Comparison of ENCODE assay signal across 24 mouse cellular contexts in genomic region chr1:23342224-23342623, GRCm38 (mm10). TPM values are rescaled to one million over a fixed set of nuclear protein-coding genes. Genes with fewer than 3 reads are reported as not detected.
DNase-seq lines count a peak whose midpoint lies in the region; ATAC-seq and TF ChIP-seq lines count a peak whose summit lies in the region.
"Had no signal": no experiment of that assay in that cellular context is flagged by ENCODE, and none has a peak within 500 bp of the region (broad histone marks: within the 10 kb centered on the region; RNA-seq: fewer than 3 reads in every experiment).

No protein-coding gene starts in this region.

- no peak for TF ChIP-seq CTCF in hindbrain, postnatal 0 days (IDR thresholded peaks at IDR 0.05; ENCODE audit: low read depth)

- ATAC-seq in hindbrain, embryonic 14.5 days (ENCODE audit: low FRiP score): peak; percentile 27; the same call in 1 of the 2 replicates
- ATAC-seq in hindbrain, postnatal 0 days: no peak
- ATAC-seq in neural tube, embryonic 12.5 days (ENCODE audit: low FRiP score, low read depth): 0 out of 2 replicates have a peak, but pooled peaks have one; percentile 33
- no peak for ATAC-seq in neural tube, embryonic 15.5 days (ENCODE audit: low FRiP score)
- ATAC-seq in midbrain, embryonic 16.5 days: peak; percentile 78
- ATAC-seq: forebrain, embryonic 13.5 days; forebrain, embryonic 16.5 days; Patski had no signal

- no peaks in the 10 kb centered on the region for H3K9me3 ChIP-seq in hindbrain, embryonic 14.5 days (ENCODE audit: control insufficient read depth, low read length)
- no peaks in the 10 kb centered on the region for H3K9me3 ChIP-seq in hindbrain, postnatal 0 days (ENCODE audit: low read length)
- no peaks in the 10 kb centered on the region for H3K9me3 ChIP-seq in neural tube, embryonic 12.5 days
- H3K9me3 ChIP-seq in neural tube, embryonic 15.5 days (replicated peaks): no peaks in the 10 kb centered on the region
- H3K9me3 ChIP-seq in midbrain, embryonic 16.5 days (replicated peaks; ENCODE audit: control insufficient read depth, low read length, poor library complexity, severe bottlenecking): no peaks in the 10 kb centered on the region
- H3K9me3 ChIP-seq: forebrain, embryonic 10.5 days; forebrain, embryonic 13.5 days; heart, embryonic 10.5 days; heart, embryonic 13.5 days; hindbrain, embryonic 15.5 days had no signal

- H3K4me1 ChIP-seq in hindbrain, embryonic 14.5 days (replicated peaks; ENCODE audit: control insufficient read depth, insufficient read depth, low read length): peaks cover 9% of the 10 kb centered on the region; the same call in 1 of the 2 replicates
- no peaks in the 10 kb centered on the region for H3K4me1 ChIP-seq in hindbrain, postnatal 0 days (ENCODE audit: insufficient read depth, low read length)
- H3K4me1 ChIP-seq in neural tube, embryonic 12.5 days: no peaks in the 10 kb centered on the region
- H3K4me1 ChIP-seq in neural tube, embryonic 15.5 days: no peaks in the 10 kb centered on the region
- H3K4me1 ChIP-seq in midbrain, embryonic 16.5 days (ENCODE audit: control insufficient read depth, insufficient read depth, low read length): peaks cover 7% of the 10 kb centered on the region
- H3K4me1 ChIP-seq: forebrain, embryonic 10.5 days; forebrain, embryonic 13.5 days; heart, embryonic 10.5 days; heart, embryonic 13.5 days; hindbrain, embryonic 15.5 days had no signal

- H3K36me3 ChIP-seq in hindbrain, embryonic 14.5 days (replicated peaks; ENCODE audit: control insufficient read depth, insufficient read depth): no peaks in the 10 kb centered on the region
- H3K36me3 ChIP-seq in hindbrain, postnatal 0 days (ENCODE audit: insufficient read depth, low read length): no peaks in the 10 kb centered on the region
- H3K36me3 ChIP-seq in neural tube, embryonic 12.5 days: no peaks in the 10 kb centered on the region
- H3K36me3 ChIP-seq in neural tube, embryonic 15.5 days: no peaks in the 10 kb centered on the region
- no peaks in the 10 kb centered on the region for H3K36me3 ChIP-seq in midbrain, embryonic 16.5 days (ENCODE audit: control insufficient read depth, insufficient read depth, low read length)
- H3K36me3 ChIP-seq: forebrain, embryonic 10.5 days; heart, embryonic 10.5 days; heart, embryonic 13.5 days; hindbrain, embryonic 15.5 days had no signal

- H3K4me2 ChIP-seq in hindbrain, embryonic 14.5 days (replicated peaks): no peak overlapping the region
- H3K4me2 ChIP-seq in hindbrain, postnatal 0 days (ENCODE audit: low read depth, low read length): no peak overlapping the region
- H3K4me2 ChIP-seq in neural tube, embryonic 12.5 days (replicated peaks): no peak overlapping the region
- no peak overlapping the region for H3K4me2 ChIP-seq in neural tube, embryonic 15.5 days
- H3K4me2 ChIP-seq in midbrain, embryonic 16.5 days (ENCODE audit: low read length): no peak overlapping the region
- H3K4me2 ChIP-seq: forebrain, embryonic 13.5 days; heart, embryonic 13.5 days; hindbrain, embryonic 15.5 days had no signal

- no peaks in the 10 kb centered on the region for H3K27me3 ChIP-seq in hindbrain, embryonic 14.5 days (ENCODE audit: control insufficient read depth, insufficient read depth, low read length)
- H3K27me3 ChIP-seq in hindbrain, postnatal 0 days (ENCODE audit: insufficient read depth, low read length): no peaks in the 10 kb centered on the region
- no peaks in the 10 kb centered on the region for H3K27me3 ChIP-seq in neural tube, embryonic 12.5 days (replicated peaks)
- no peaks in the 10 kb centered on the region for H3K27me3 ChIP-seq in neural tube, embryonic 15.5 days (replicated peaks)
- no peaks in the 10 kb centered on the region for H3K27me3 ChIP-seq in midbrain, embryonic 16.5 days (ENCODE audit: control insufficient read depth, insufficient read depth, low read depth, low read length)
- H3K27me3 ChIP-seq: forebrain, embryonic 13.5 days; heart, embryonic 13.5 days; hindbrain, embryonic 15.5 days had no signal

- WGBS in hindbrain, embryonic 14.5 days: 63% methylated on average over 3 of the region's 3 CpGs
- 77% methylated on average over 3 of the region's 3 CpGs for WGBS in hindbrain, postnatal 0 days
- WGBS in neural tube, embryonic 12.5 days: 76% methylated on average over 3 of the region's 3 CpGs
- WGBS in neural tube, embryonic 15.5 days: 69% methylated on average over 3 of the region's 3 CpGs
- 68% methylated on average over 3 of the region's 3 CpGs for WGBS in midbrain, embryonic 16.5 days

- no peak overlapping the region for H3K27ac ChIP-seq in hindbrain, embryonic 14.5 days
- H3K27ac ChIP-seq in hindbrain, postnatal 0 days: no peak overlapping the region
- H3K27ac ChIP-seq in neural tube, embryonic 12.5 days: no peak overlapping the region
- no peak overlapping the region for H3K27ac ChIP-seq in neural tube, embryonic 15.5 days (replicated peaks)
- H3K27ac ChIP-seq in midbrain, embryonic 16.5 days (ENCODE audit: low read length): no peak overlapping the region
- H3K27ac ChIP-seq: forebrain, embryonic 10.5 days; forebrain, embryonic 13.5 days; heart, adult 2 months; heart, embryonic 10.5 days; heart, embryonic 13.5 days; hindbrain, embryonic 15.5 days had no signal

- no peak overlapping the region for H3K9ac ChIP-seq in hindbrain, embryonic 14.5 days
- no peak overlapping the region for H3K9ac ChIP-seq in hindbrain, postnatal 0 days (replicated peaks; ENCODE audit: low read length)
- H3K9ac ChIP-seq in neural tube, embryonic 12.5 days: no peak overlapping the region
- no peak overlapping the region for H3K9ac ChIP-seq in neural tube, embryonic 15.5 days (replicated peaks)
- no peak overlapping the region for H3K9ac ChIP-seq in midbrain, embryonic 16.5 days (ENCODE audit: low read depth, low read length)
- H3K9ac ChIP-seq: forebrain, embryonic 13.5 days; heart, embryonic 13.5 days; hindbrain, embryonic 15.5 days had no signal

- no peak overlapping the region for H3K4me3 ChIP-seq in hindbrain, embryonic 14.5 days (replicated peaks; ENCODE audit: low read length)
- H3K4me3 ChIP-seq in hindbrain, postnatal 0 days (ENCODE audit: low read length): no peak overlapping the region
- H3K4me3 ChIP-seq in neural tube, embryonic 12.5 days: no peak overlapping the region
- no peak overlapping the region for H3K4me3 ChIP-seq in neural tube, embryonic 15.5 days (replicated peaks)
- no peak overlapping the region for H3K4me3 ChIP-seq in midbrain, embryonic 16.5 days (ENCODE audit: low read depth, low read length)
- H3K4me3 ChIP-seq: forebrain, embryonic 10.5 days; forebrain, embryonic 13.5 days; heart, adult 2 months; heart, embryonic 10.5 days; heart, embryonic 13.5 days; hindbrain, embryonic 15.5 days had no signal

- DNase-seq in hindbrain, embryonic 14.5 days (ENCODE audit: low spot score): no peak
- DNase-seq in hindbrain, postnatal 0 days (ENCODE audit: low spot score): no peak
- DNase-seq in retina, postnatal 1 day: peak; percentile 16
- DNase-seq in adrenal gland, adult 2 months: no peak
- no peak for DNase-seq in MN1 (ENCODE audit: low spot score)
- DNase-seq: adrenal gland, postnatal 14 days; cerebellum, adult 11-12 months; cerebellum, adult 9-10 months; cerebellum, postnatal 14 days; gastrocnemius, postnatal 10 days; gastrocnemius, postnatal 36 days; heart, adult 2 months; heart, postnatal 14 days; heart, postnatal 4 days had no signal

RNA-seq across cellular contexts. Expression of gene Ogfrl1, which starts 55.3 kb away (rescaled TPM):
- 19.5 TPM in 2 replicates for polyA plus RNA-seq in hindbrain, embryonic 14.5 days (2014; fragmentation: Nextera tagmentation; extraction: Ambion mirVana)
- total RNA-seq in hindbrain, postnatal 0 days (2014; rRNA removed): 17.7 and 20.1 TPM in 2 replicates
- polyA plus RNA-seq in hindbrain, postnatal 0 days (2015; fragmentation: Nextera tagmentation; extraction: Ambion mirVana): 15.7 and 18.0 TPM in 2 replicates
- 19.1 and 23.0 TPM in 2 replicates for polyA plus RNA-seq in neural tube, embryonic 12.5 days (2016; fragmentation: Nextera tagmentation; extraction: Ambion mirVana)
- polyA plus RNA-seq in neural tube, embryonic 15.5 days (2015; fragmentation: Nextera tagmentation; extraction: Ambion mirVana): 18.4 and 20.3 TPM in 2 replicates
- polyA plus RNA-seq in midbrain, embryonic 16.5 days (2015; fragmentation: Nextera tagmentation; extraction: Ambion mirVana): 10.3 and 12.3 TPM in 2 replicates
- total RNA-seq in adrenal gland, adult 2 months (2021): 1 to 10 TPM; 7.8 to 9.5 TPM
- polyA plus RNA-seq in adrenal gland, adult 2 months (2012; rRNA removed): 5.1 and 5.8 TPM in 2 replicates

Comparison
In these comparisons a context has a peak if more than half of its experiments do, and no peak if none do; other contexts are left out.
1. ATAC-seq: peak in hindbrain, embryonic 14.5 days (single experiment), neural tube, embryonic 12.5 days (single experiment) and midbrain, embryonic 16.5 days (single experiment); none in hindbrain, postnatal 0 days (single experiment) and neural tube, embryonic 15.5 days (single experiment).